ENCODE assay signal across 8 mouse cellular contexts in the genomic region with DNA sequence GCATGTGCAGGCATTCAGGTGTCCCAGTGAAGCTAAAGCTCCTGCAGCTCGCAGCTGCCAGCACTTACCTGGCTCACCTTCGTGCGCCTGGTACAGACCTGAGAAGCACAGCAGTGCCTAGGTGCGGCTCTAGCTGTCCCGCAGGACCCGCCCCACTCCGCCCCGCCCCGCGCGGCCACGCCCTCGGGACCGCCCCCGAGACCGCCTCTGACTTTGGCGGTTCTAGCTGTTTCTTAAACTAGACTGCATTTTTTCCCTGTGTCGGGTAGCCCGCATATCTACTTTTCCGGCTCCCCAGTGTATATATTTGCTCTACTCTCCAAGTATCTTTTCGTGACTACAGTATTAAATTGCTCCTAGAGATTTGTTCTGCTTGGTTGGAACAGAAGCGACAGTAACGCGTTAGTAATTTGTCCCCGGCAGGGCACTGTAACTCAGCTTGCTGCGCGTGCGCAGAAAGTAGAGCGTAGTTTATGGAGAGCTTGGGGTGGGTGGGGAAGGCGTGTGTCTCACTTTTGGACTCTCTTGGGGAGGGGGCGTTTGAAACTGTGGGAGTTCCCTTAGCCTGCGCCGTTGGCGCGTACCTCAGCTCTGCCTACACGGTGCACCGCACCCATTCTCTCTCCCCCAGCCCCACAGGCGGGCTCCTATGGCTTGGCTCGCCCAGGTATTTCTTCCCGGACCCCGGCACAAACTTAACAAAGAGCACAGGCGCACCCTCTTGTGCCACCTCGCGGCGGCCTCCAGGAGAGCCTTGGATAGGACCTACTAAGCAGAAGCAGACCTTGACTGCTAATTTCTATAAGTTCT. TPM values are rescaled to one million over a fixed set of nuclear protein-coding genes. Genes with fewer than 3 reads are reported as not detected.
A peak's percentile ranks its signal among the peaks of the same experiment; 100 is the strongest.
DNase-seq lines count a peak whose midpoint lies in the region; ATAC-seq and TF ChIP-seq lines count a peak whose summit lies in the region.

TSS of gene Mgst3 (minus strand) at position 159 of the 810 bp plus-strand sequence.

- peak; percentile 46 for TF ChIP-seq CTCF in cortical plate, adult 2 months (IDR thresholded peaks at IDR 0.05; ENCODE audit: extremely low read depth, insufficient read depth, low read length)

- H3K36me3 ChIP-seq in megakaryocyte, embryonic 14.5 days (replicated peaks; ENCODE audit: low read length), result no peaks in the 10 kb centered on the region

- peak within 1 kb of the TSS; percentile 67; the same call in 1 of the 2 replicates for H3K27ac ChIP-seq in cortical plate, adult 2 months (ENCODE audit: insufficient read depth, low read length)

- H3K27me3 ChIP-seq in megakaryocyte, embryonic 14.5 days (replicated peaks), result peaks cover 3% of the 10 kb centered on the region

- H3K9me3 ChIP-seq in megakaryocyte, embryonic 14.5 days, result no peaks in the 10 kb centered on the region

- peak; percentile 86 for ATAC-seq in activated CD4-positive, CD25-positive, alpha-beta regulatory T cell, adult 4 months

- H3K4me3 ChIP-seq in cortical plate, adult 2 months (ENCODE audit: insufficient read depth, low read length), result peak within 1 kb of the TSS; percentile 77
- peak within 1 kb of the TSS; percentile 97 for H3K4me3 ChIP-seq in megakaryocyte, embryonic 14.5 days (replicated peaks)

- peak; percentile 87 to 91 for DNase-seq in gastrocnemius, adult 8-10 months (ENCODE audit: low spot score in 2 of 2)
- peak; percentile 98 for DNase-seq in hindlimb bud, embryonic 11.5 days (ENCODE audit: extremely low spot score, low read depth, low spot score)
- DNase-seq in left cerebral cortex, adult 8-10 months (ENCODE audit: low spot score in 2 of 2), result peak; percentile 88 to 97
- peak; percentile 96 to 97 for DNase-seq in right cerebral cortex, postnatal 10 days (ENCODE audit: low spot score in 2 of 2)
- peak; percentile 94 for DNase-seq in urinary bladder, postnatal 25 days (ENCODE audit: low spot score)

- 0 out of 2 replicates have a peak, but pooled peaks cover 2% of the 10 kb centered on the region for H3K4me1 ChIP-seq in cortical plate, adult 2 months (ENCODE audit: control insufficient read depth, insufficient read depth, low read length)
- H3K4me1 ChIP-seq in megakaryocyte, embryonic 14.5 days, result peaks cover 29% of the 10 kb centered on the region

- TF ChIP-seq POLR2A in cortical plate, adult 2 months (IDR thresholded peaks at IDR 0.05; ENCODE audit: extremely low read depth, insufficient read depth, low read length), result peak; percentile 83

RNA-seq across cellular contexts. Expression of gene Mgst3, which starts in this region (rescaled TPM):
- 1 to 10 TPM; 1.5 to 2.6 TPM for polyA plus RNA-seq in activated CD4-positive, CD25-positive, alpha-beta regulatory T cell, adult 4 months (2017; shearing (Covaris generic))
- polyA plus RNA-seq in cortical plate, adult 2 months (2012; rRNA removed), result 209 and 231 TPM in 2 replicates
- total RNA-seq in gastrocnemius, adult 8-10 months (2022), result 100 to 1,000 TPM; 127 to 180 (median 152) TPM
- total RNA-seq in left cerebral cortex, adult 8-10 months (2022), result 100 to 1,000 TPM in 1 of 4 experiments, 10 to 100 TPM in 3; 93.7 to 109 (median 95.2) TPM
- 5.0 and 10.5 TPM in 2 replicates for polyA plus RNA-seq in megakaryocyte, embryonic 14.5 days (2012; ENCODE audit: insufficient read depth, low replicate concordance)

Comparison
In these comparisons a context has a peak if more than half of its experiments do, and no peak if none do; other contexts are left out.
1. Peak in every context shown above with its lines: DNase-seq, ATAC-seq, H3K4me3 ChIP-seq and H3K27ac ChIP-seq.
2. RNA of gene Mgst3 (polyA plus RNA-seq): 209 to 231 TPM in cortical plate, adult 2 months; 5.0 to 10.5 TPM in megakaryocyte, embryonic 14.5 days and 1.5 to 2.6 TPM in activated CD4-positive, CD25-positive, alpha-beta regulatory T cell, adult 4 months; every median in the first group is over 10 times any median in the second.